Mouse (Mus musculus): ENCODE measurements around the gene Abca1.

- no peak for TF ChIP-seq CTCF (IDR thresholded peaks at IDR 0.05)
- no peak for TF ChIP-seq EP300 (IDR thresholded peaks at IDR 0.05; ENCODE audit: insufficient read depth, low read depth, low read length)
- no peak for TF ChIP-seq POLR2A (IDR thresholded peaks at IDR 0.05; ENCODE audit: insufficient read depth, low read depth, low read length)
Observed at GRCm38 (mm10) chr4:53109381-53109928, 50.2 kb downstream of the Abca1 start.

All from heart, adult 2 months (tissue).